Mouse (Mus musculus): ENCODE results near the gene Il22ra2. TPM values are rescaled to one million over a fixed set of nuclear protein-coding genes. Genes with fewer than 3 reads are reported as not detected.

Gene Il22ra2
- polyA plus RNA-seq, 1 experiment, result not detected

GRCm38 (mm10) chr10:19657426-19657825 is 35.6 kb downstream of the Il22ra2 start:
- DNase-seq (ENCODE audit: low read depth), result no peak
- no peak for TF ChIP-seq POLR2A (IDR thresholded peaks at IDR 0.05; ENCODE audit: borderline replicate concordance, extremely low read depth, insufficient read depth, insufficient read length, poor library complexity, severe bottlenecking)
- no peak for TF ChIP-seq CTCF (IDR thresholded peaks at IDR 0.05; ENCODE audit: borderline replicate concordance, extremely low read depth, insufficient read depth, insufficient read length)

DNA sequence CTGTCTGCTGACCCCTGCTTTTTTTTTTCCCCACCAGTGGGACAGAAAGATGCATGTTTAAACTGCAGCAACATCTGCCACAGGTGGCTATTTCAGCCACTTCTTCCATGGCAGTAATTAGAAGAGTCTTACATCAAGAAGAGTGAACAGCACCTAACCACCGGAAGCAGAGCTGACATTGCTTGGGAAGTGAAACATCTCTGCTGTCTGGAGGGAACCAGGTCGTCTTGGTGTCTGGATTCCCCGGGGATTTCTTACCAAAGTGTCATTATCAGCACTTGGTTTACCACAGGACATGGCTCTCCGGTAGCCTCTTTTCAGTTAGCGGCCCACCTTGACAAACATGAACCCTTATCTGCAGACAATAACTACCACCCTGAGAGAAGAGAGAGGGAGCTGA is 38.2 kb downstream of the Il22ra2 start:
- no peak for DNase-seq (ENCODE audit: low read depth)
- TF ChIP-seq CTCF (IDR thresholded peaks at IDR 0.05; ENCODE audit: borderline replicate concordance, extremely low read depth, insufficient read depth, insufficient read length) (no peak), POLR2A (IDR thresholded peaks at IDR 0.05; ENCODE audit: borderline replicate concordance, extremely low read depth, insufficient read depth, insufficient read length, poor library complexity, severe bottlenecking) (no peak)

DNA sequence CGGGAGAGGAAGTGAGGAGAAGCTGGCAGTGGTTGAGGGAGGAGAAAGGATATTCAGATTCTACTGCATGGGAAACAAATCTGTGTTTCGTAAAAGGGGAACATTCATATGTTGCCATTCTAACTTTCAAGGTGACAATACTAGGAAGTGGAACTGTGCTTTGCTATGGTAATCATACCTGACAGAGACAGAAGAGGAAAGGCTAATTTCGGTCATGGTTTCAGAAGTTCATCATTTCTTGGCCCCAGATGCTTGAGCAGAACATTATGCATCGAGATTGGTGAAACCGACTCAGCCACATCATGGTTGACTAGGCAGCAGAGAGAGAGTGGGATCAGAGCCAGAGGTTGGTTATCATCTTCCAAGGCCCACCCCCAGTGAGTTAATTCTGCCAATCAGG is 47.2 kb downstream of the Il22ra2 start:
- no peak for TF ChIP-seq CTCF (IDR thresholded peaks at IDR 0.05; ENCODE audit: borderline replicate concordance, extremely low read depth, insufficient read depth, insufficient read length)
- TF ChIP-seq POLR2A (IDR thresholded peaks at IDR 0.05; ENCODE audit: borderline replicate concordance, extremely low read depth, insufficient read depth, insufficient read length, poor library complexity, severe bottlenecking), result no peak
- DNase-seq (ENCODE audit: low read depth), result no peak

DNA sequence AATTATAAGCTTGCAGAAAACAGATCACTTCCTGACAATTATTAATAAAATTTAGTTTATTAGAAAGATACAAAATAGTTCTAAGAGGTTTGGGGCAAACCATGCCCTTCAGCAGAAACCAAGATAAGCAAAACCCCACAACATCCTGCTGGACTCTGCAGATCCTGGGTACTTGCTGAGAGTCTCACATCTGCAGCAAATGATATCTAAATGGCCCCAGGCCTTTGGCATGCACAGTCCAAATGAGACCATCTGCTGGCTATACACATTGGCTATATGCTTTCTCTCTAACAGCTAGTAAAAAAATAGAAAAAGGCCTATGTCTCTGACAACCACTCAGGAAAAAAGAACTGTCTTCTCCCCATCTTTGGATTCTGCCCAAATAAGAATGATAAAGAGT is 50.2 kb downstream of the Il22ra2 start:
- no peak for DNase-seq (ENCODE audit: low read depth)

DNA sequence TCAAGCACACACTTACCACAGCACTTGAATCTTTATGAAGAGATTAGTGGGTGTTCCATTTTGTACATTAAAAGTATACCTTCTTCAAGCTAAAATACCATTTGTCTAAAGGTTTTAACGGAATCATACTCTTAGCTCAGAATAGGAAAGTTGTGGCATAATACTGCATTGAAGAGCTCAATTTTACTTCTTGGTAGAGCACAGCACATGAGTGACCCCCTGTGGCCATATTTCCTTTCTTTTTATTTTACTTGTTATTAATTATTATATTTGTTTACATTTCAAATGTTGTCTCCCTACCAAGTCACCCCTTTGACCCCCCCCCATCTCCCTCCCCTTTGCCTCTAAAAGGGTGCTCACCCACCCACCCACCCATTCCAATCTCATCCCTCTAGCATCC is 51.3 kb downstream of the Il22ra2 start:
- TF ChIP-seq POLR2A (IDR thresholded peaks at IDR 0.05; ENCODE audit: borderline replicate concordance, extremely low read depth, insufficient read depth, insufficient read length, poor library complexity, severe bottlenecking) (no peak), CTCF (IDR thresholded peaks at IDR 0.05; ENCODE audit: borderline replicate concordance, extremely low read depth, insufficient read depth, insufficient read length) (no peak)
- no peak for DNase-seq (ENCODE audit: low read depth)

More for the DNA sequence above, 50.2 kb downstream of the Il22ra2 start:
- TF ChIP-seq POLR2A (IDR thresholded peaks at IDR 0.05; ENCODE audit: borderline replicate concordance, extremely low read depth, insufficient read depth, insufficient read length, poor library complexity, severe bottlenecking), result no peak
- TF ChIP-seq CTCF (IDR thresholded peaks at IDR 0.05; ENCODE audit: borderline replicate concordance, extremely low read depth, insufficient read depth, insufficient read length), result no peak

Other genes starting within 250 kb of the Il22ra2 start
- 8.3 and 12.3 TPM in 2 replicates for gene Ifngr1, start 30.0 kb upstream of the Il22ra2 start, polyA plus RNA-seq (2012; rRNA removed)
- 0.16 and 0.29 TPM in 2 replicates for gene Il20ra, start 90.6 kb downstream of the Il22ra2 start, polyA plus RNA-seq (2012; rRNA removed)
- gene Slc35d3, start 229.5 kb downstream of the Il22ra2 start, polyA plus RNA-seq (2012; rRNA removed), result 1.7 and 2.1 TPM in 2 replicates